Mouse (Mus musculus) Patski (cell line): ENCODE data around the gene Acpp. TPM values are rescaled to one million over a fixed set of nuclear protein-coding genes. Genes with fewer than 3 reads are reported as not detected.
A peak's percentile ranks its signal among the peaks of the same experiment; 100 is the strongest.

Source experiments
- ATAC-seq: fragments of 100-300 bp; one replicate; pipeline ENCODE4 v1.8.0; 2021
- CTCF ChIA-PET: fragments of 350-600 bp; sonication (Branson Sonifier 250); formaldehyde crosslinking; loops from one replicate; lab custom pipeline; 2022; ENCODE audit warnings: inconsistent platforms; lab: Charles Lee
- POLR2A ChIA-PET: fragments of 350-600 bp; sonication (Branson Sonifier 250); formaldehyde crosslinking; loops from one replicate; lab custom pipeline; 2022; ENCODE audit warnings: antibody characterized with exemption, inconsistent platforms; lab: Charles Lee
- DNase-seq: peaks from one replicate; pipeline ENCODE4 v3.0.0-alpha.2; 2011; ENCODE audit warnings: low read depth, low spot score
- H3K27me3 ChIP-seq: fragments of 371-371 bp; one replicate; pipeline ENCODE4 v1.5.1; 2021
- CTCF ChIP-seq: fragments of 100-300 bp; IDR thresholded peaks from one replicate; pipeline ENCODE4 v1.5.1; 2021
- in situ Hi-C: fragments of 300-500 bp; cut with MboI; formaldehyde crosslinking; loops from 3 replicates; pipeline ENCODE4 v1.11.1; 2018; ENCODE audit warnings: low pct_unique_long_range_greater_than_20kb, mixed read lengths
- polyA plus RNA-seq: library from polyadenylated mRNA; unstranded; gene quantifications from one replicate; pipeline ENCODE4 v1.2.3, GENCODE M21; 2021

Gene Acpp
- polyA plus RNA-seq, 1 experiment from 2014 or later = not detected

GRCm38 (mm10) chr9:104355521-104356270 lies 18.1 kb upstream of the Acpp start:
- ChIA-PET CTCF (interaction anchor here (1.4 kb wide), 1 partner anchor 10 kb away, joined by 3 read pairs; no protein-coding TSS in a partner anchor), POLR2A (no interaction called here)
- H3K27me3 ChIP-seq = no peaks in the 10 kb centered on the region
- ATAC-seq (no peak), DNase-seq (no peak)
- in situ Hi-C loops = no loop called here
- TF ChIP-seq CTCF = no peak

DNA sequence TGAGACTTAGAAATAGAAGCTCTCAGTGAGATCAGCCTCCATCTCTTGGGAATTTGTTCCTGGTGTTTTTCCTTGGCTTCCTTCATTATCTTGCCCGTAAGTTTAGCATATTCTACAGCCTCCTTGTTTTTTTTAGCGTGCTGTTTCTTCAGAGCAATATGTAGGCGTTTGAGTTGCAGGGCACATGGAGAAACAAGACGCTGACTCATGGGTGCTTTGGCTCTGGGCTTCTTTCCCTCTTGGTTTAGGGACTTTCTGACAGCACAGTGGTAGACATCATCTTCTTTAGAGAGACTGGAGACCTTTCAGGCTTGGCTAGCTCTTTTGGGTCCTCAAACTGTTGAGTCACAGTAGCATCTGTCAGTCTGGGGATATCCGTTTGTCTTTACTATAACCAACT lies 6.6 kb upstream of the Acpp start:
- POLR2A ChIA-PET = no interaction called here
- in situ Hi-C loops = no loop called here
- no peaks in the 10 kb centered on the region for H3K27me3 ChIP-seq
- ATAC-seq (no peak), DNase-seq (no peak)
- CTCF ChIA-PET = no interaction called here
- no peak for TF ChIP-seq CTCF

DNA sequence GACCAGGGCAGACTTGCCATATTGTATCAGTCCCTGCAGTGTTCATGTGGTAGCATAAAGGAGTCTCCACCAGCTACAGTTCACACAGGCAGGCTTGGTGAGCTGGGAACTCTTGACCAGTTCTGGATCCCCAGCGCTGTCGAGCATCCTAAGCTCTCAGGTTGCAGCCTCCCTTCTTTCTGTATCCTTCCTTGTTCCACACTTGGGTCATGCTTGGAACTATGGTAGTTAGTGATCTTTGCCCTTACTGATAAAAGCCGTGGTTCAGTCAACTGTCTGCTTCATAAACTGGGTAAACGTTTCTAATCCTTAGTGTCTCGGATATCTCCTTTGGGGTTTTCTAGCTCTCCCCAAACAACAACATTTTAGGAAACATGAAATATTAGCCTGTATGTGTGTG lies 1.9 kb upstream of the Acpp start:
- POLR2A ChIA-PET = no interaction called here
- ATAC-seq (no peak), DNase-seq (no peak)
- no peak for TF ChIP-seq CTCF
- H3K27me3 ChIP-seq = no peaks in the 10 kb centered on the region
- CTCF ChIA-PET = interaction anchor here (0.8 kb wide), 1 partner anchor 33 kb away, joined by 4 read pairs; no protein-coding TSS in a partner anchor
- in situ Hi-C loops = no loop called here

GRCm38 (mm10) chr9:104338489-104339427 lies 1.2 kb upstream of the Acpp start:
- no peak for ATAC-seq
- in situ Hi-C loops = no loop called here
- H3K27me3 ChIP-seq = no peaks in the 10 kb centered on the region
- TF ChIP-seq CTCF = no peak
- POLR2A ChIA-PET = no interaction called here
- CTCF ChIA-PET = interaction anchor here (1.2 kb wide), 1 partner anchor 40 kb away, joined by 3 read pairs; no protein-coding TSS in a partner anchor
- DNase-seq = no peak

DNA sequence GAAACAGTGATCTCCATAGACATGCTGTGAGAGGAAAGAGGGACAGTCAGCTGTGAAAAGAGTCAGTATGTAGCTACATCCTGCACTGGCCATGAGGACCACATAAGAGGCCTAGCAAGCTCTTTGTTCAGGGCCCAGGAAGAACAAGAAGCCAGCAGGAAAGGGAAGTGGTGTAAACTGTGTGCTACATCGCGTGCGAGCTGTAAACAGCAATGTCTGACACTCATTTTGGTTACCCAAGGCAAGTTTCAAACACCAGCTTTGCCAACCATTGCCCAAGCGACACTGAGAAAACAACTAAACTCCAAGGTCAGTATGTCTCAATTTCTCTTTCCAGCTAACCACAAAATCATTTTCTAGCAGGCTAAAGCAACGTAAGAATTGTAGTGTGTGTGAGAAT lies 6.2 kb downstream of the Acpp start:
- no peak for ATAC-seq
- DNase-seq = no peak
- ChIA-PET CTCF (no interaction called here), POLR2A (no interaction called here)
- in situ Hi-C loops = no loop called here
- no peak for TF ChIP-seq CTCF
- H3K27me3 ChIP-seq = peaks cover 2% of the 10 kb centered on the region

DNA sequence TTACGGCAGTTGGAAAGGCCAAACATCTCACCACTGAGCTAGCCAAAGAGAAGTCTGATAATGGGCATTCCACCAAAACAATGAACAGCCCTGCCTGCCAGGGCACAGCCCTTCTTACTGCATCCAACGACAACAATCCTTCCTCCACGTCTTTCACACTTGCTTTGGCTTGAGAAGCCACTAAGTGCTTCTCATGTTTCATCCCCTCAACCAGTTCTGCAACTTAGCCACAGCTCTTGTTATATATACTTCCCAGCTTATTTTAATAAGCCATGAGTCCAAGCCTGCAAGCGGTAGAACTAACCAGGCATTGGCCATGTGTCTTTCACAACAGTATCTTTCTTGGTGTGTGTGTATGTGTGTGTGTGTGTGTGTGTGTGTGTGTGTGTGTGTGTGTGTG lies 8.9 kb downstream of the Acpp start:
- DNase-seq (no peak), ATAC-seq (no peak)
- POLR2A ChIA-PET = no interaction called here
- no peak for TF ChIP-seq CTCF
- CTCF ChIA-PET = no interaction called here
- peaks cover 6% of the 10 kb centered on the region for H3K27me3 ChIP-seq
- in situ Hi-C loops = no loop called here

GRCm38 (mm10) chr9:104321519-104321918 lies 16.0 kb downstream of the Acpp start:
- peaks cover 4% of the 10 kb centered on the region for H3K27me3 ChIP-seq
- TF ChIP-seq CTCF = no peak
- DNase-seq (no peak), ATAC-seq (peak; percentile 78)
- ChIA-PET POLR2A (no interaction called here), CTCF (interaction anchor here (1.0 kb wide), 1 partner anchor 58 kb away, joined by 3 read pairs; no protein-coding TSS in a partner anchor)
- in situ Hi-C loops = loop anchor here (5.0 kb wide), 1 partner anchor 41 kb away; no protein-coding TSS in a partner anchor

- in situ Hi-C loops = no loop called here
- no peak for ATAC-seq
- TF ChIP-seq CTCF = no peak
- peaks cover 3% of the 10 kb centered on the region for H3K27me3 ChIP-seq
- CTCF ChIA-PET = interaction anchor here (1.0 to 2.5 kb wide), 4 partner anchors 10 to 63 kb away, joined by 3 to 12 read pairs (median 4); no protein-coding TSS in a partner anchor
- DNase-seq = no peak
- POLR2A ChIA-PET = no interaction called here
Measured at GRCm38 (mm10) chr9:104316351-104316750, 21.2 kb downstream of the Acpp start.

DNA sequence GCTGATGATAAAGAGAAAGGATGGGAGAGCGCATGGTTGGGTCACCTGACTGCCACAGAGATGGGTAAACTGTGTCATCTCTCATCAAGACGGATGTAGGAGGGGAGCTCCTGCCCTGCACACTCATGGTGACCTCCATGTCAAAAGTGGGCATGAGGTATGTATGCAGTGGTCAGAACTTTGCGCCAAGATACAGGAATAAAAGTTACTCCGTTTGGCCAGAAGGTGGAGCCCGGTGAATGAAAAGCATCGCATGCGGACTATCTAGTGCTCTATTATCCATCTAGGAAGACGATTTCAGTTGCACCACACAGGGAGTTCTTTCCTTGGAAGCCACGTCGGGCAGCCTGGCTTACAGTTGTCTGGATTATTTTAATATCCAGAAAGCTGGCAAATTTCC lies 22.0 kb downstream of the Acpp start:
- ATAC-seq (peak; percentile 73), DNase-seq (no peak)
- peak; percentile 76 for TF ChIP-seq CTCF
- H3K27me3 ChIP-seq = peaks cover 3% of the 10 kb centered on the region
- ChIA-PET POLR2A (no interaction called here), CTCF (interaction anchor here (2.5 kb wide), 1 partner anchor 57 kb away, joined by 12 read pairs; no protein-coding TSS in a partner anchor)
- in situ Hi-C loops = no loop called here

GRCm38 (mm10) chr9:104306734-104307133 lies 30.8 kb downstream of the Acpp start:
- ChIA-PET POLR2A (no interaction called here), CTCF (interaction anchor here (0.7 to 1.7 kb wide), 4 partner anchors 9 to 70 kb away, joined by 3 to 4 read pairs (median 4); no protein-coding TSS in a partner anchor)
- in situ Hi-C loops = no loop called here
- DNase-seq (no peak), ATAC-seq (peak; percentile 32)
- TF ChIP-seq CTCF = peak; percentile 93
- peaks cover 3% of the 10 kb centered on the region for H3K27me3 ChIP-seq
